Mouse (Mus musculus) 416B (cell line): ENCODE data around the gene Zfp976.
"Not testable (repeated sequence)": the region's sequence is repeated elsewhere in the genome, so short reads cannot be mapped to it uniquely, and the experiment has no call there.

Source experiments
- DNase-seq: peaks from one replicate; pipeline ENCODE4 v3.0.0; 2011; ENCODE audit warnings: low read depth

Zfp976 gene

DNA sequence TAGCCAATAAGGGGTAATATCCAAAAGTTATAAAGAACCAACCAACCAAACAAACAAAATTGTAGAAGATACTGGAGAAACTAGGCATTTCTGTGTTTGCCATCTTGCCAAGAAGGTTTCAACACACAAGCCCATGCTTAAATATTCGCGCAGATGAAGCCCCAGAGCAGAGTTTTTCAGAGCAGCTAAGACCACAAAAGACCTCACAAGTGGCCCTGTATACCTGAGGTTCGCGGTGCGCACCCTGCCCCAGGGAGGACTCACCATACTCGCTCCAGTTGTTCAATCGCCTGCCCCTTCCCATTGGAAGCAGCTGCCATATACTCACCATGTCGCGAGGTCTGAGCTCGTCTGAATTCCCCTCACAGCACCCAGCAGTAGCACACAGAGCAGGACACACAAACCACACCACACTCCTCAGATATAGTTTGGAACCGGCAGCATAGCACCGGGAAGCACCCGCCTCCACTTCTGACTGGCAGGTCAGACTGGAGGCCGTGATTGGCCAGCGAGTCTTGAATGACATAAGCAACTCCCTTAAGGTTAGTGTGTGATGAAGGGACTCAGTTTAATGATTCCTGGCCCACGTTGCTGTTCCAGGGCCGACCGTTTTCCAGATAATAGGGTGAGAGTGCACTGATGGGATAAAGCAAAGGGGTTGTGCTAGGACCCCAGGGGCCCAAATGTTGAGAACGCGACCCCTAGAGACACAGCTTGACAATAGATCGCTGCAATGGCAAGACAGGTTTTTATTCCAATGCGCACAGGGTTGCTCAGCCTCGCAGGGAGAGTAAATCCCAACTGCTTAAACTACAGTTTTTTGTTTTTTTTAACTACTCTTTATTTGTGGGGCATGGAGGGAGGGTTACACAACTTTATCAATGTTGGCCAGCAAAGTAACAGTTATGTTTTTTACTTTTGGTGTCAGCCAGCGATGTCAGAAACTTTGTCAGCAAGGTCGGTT lies at the start of gene Zfp976:
Zfp976 (minus strand) TSS at position 437 of the 964 bp plus-strand sequence.
- DNase-seq, result not testable (repeated sequence)

DNA sequence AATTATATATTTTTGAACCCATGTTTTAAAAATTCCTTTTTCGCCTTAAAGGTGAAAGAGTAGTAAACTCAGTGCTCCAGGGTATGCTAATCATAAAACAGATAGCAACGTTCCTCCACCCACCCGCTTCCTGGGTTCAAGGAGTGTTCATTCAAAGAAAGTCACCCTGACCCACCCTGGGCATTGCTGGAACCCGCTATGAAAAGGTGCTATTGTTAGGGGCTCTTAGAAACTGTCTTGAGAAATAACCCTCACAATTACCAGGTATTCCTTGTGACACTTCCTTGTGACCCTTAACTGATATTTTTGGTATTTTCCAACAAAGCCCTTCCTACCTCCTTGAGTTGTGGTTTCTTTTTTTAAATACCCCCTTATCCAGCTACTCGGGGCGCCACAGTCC lies 37.7 kb upstream of the Zfp976 start:
- not testable (repeated sequence) for DNase-seq

DNA sequence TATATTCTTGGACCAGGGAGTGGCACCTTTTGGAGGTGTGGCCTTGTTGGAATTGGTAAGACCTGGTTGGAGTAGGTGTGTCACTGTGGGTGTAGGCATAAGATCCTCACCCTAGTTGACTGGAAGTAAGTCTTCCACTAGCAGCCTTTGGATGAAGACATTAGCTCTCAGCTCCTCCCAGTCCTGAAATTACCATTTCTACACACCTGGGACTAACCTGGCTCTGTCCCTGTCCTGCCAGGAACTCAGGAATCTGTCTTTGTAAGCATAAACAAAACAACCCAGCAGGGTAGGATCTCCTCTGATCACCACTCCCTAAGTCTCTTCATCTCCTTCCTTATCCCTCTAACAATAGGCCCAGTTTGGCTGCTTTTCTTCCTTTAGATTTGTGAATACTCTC lies 37.3 kb upstream of the Zfp976 start:
- DNase-seq, result not testable (repeated sequence)

GRCm38 (mm10) chr7:42660140-42660539 lies 17.8 kb upstream of the Zfp976 start:
- DNase-seq, result peak; percentile 7

DNA sequence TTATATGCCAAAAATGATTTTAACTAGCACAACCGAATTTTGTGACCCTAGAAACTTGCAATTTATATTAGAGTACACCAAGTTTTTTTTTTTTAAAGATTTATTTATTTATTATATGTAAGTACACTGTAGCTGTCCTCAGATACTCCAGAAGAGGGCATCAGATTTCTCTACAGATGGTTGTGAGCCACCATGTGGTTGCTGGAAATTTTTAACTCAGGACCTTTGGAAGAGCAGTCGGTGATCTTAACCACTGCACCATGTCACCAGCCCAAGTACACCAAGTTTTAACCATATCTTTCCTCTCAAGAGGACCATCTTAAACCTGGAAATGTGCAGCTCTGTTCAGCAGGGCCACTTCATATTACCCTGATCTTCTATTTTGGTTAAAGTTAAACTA lies 12.8 kb upstream of the Zfp976 start:
- not testable (repeated sequence) for DNase-seq

GRCm38 (mm10) chr7:42643120-42643620 lies 782 bp upstream of the Zfp976 start:
- not testable (repeated sequence) for DNase-seq

DNA sequence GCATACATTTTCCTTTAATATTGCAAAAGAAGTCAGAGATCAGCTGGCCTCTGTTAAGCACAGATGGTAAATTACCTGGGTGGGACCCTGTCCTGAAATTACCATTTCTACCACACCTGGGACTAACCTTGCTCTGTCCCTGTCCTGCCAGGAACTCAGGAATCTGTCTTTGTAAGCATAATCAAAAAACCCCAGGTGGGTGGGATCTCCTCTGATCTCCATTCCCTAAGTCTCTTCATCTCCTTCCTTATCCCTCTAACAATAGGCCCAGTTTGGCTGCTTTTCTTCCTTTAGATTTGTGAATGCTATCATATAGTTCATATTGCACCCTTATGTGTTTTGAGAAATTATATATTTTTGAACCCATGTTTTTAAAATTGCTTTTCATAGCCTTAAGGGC lies 11.4 kb downstream of the Zfp976 start:
- DNase-seq, result not testable (repeated sequence)

- DNase-seq, result peak; percentile 57
Observed at GRCm38 (mm10) chr7:42595666-42596065, 46.7 kb downstream of the Zfp976 start.

GRCm38 (mm10) chr7:42592413-42592812 lies 50.0 kb downstream of the Zfp976 start, which contains the start of gene Zfp977:
Gene Zfp977, minus strand, starts transcription at chr7:42592547.
- DNase-seq, result not testable (repeated sequence)

DNA sequence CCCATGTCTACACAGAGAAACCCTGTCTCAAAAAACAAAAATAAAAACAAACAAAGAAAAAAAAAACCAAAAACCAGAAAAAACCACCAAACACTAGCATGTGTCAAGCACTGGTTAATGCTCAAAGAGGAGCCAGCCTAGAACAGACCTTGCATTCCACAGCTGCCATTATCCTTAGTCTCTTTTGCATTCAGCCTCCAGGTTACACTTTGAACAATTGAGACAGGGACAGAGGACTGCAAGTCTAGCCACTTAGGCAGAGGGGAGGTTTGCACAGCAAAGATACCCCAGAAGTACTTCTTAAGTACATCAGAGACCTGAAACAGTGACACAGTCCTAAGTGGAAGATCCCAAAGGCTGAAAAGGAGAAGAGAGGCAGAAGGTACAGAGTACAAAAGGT lies 51.1 kb downstream of the Zfp976 start:
- DNase-seq, result not testable (repeated sequence)

DNA sequence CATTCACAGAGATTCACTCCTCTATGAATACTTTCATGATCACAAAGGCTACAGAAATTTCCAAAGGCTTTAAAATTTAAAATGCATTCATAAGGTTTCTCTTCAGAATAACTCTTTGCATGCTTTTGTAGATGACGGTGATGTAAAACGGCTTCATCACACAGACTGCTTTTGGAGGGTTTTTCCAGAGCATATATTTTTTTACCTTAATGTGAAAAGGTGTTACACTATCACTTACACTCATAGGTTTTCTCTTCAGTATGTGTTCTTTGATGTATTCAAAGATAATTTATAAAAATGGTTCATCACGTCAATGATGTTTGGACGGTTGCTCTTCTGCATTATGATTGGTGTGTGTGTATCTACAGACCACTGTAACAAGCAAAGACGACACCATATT lies 63.9 kb downstream of the Zfp976 start, which contains the start of gene Gm21028:
Gm21028 (minus strand) TSS at position 101 of the 400 bp plus-strand sequence.
- DNase-seq, result no peak
